Mouse (Mus musculus): ENCODE measurements around the gene Capzb. TPM values are rescaled to one million over a fixed set of nuclear protein-coding genes. Genes with fewer than 3 reads are reported as not detected.
A peak's percentile ranks its signal among the peaks of the same experiment; 100 is the strongest.

The Capzb gene
- total RNA-seq, 2 experiments from 2014 or later = 343 to 361 TPM

GRCm38 (mm10) chr4:139298671-139299366 lies 106.1 kb downstream of the Capzb start:
- DNase-seq (ENCODE audit: low spot score in 2 of 2) = no peak

DNA sequence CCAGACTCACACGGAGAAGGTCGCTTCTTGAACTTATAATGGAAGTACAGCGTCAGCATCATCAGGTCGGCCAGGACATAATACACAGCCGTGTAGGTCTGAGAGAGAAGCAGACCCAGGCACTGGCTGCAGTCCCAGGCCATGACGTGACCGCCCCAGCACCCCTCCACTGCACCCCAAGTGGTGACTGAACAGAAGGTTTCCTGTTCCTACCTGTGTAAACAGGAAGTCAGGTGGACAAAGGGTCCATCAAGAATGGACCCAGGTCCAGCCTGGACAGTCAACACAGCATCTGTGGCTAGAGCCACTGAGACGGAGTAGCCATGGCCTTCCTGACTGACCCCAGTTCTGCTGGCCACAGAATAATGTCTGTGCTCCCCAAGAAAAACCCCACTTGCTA lies 109.1 kb downstream of the Capzb start:
- no peak for DNase-seq (ENCODE audit: low spot score in 2 of 2)

DNA sequence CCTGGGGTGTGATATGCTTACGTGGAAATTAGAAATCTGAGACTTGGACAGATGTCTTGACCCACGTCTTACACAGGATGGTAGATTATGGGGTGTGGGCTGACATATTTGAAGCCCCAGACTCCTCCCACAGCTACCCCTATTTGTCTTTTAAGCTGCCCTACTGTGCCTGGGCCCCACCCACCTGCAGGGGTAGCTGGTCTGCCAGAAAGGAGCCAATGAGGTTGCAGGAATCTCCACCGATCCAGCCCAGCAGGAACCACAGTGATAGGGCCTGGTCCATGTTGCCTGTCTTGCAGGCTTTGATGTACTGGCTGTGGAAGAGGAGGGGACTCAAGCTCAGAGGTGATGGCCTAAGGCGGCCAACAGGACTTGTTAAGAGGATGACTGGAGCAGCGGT lies 109.5 kb downstream of the Capzb start:
- no peak for DNase-seq (ENCODE audit: low spot score in 2 of 2)

DNA sequence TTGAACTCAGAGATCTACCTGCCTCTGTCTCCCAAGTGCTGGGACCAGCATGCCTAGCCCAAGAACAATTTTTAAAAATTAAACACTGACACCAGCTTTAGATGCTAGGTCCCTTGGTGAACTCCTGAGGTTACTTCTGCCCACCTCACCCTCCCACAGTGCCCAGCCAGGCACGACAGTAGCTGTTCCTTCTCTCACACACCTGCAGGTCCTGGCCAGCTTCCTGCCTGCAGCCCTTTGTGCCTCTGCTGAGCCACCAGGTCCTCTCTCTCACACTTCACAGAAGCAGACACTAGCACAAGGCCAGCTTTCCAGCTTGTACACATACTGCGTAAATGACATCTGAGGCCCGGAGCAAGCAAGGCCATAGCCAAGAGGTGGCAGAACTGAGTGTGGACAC lies 112.8 kb downstream of the Capzb start:
- DNase-seq (ENCODE audit: low spot score in 2 of 2) = no peak

DNA sequence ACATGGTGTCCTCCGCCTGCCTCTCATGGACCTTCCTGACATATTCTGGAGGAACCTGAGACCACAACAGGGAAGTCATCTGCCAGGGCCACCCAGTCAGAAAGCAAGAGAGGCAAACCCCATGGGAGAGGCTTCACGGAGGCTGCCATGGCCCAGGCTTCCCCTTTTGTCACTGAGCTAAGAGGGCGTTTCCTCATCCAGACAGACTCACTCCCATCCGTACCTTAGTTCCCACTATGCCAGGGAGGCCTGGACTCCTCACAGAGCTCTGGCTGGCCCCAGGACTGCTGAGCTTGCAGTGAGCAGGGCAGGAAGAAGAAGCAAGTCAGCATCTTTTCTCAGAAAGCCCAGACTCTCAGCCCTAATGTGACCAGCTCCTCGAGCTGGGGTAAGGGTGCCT lies 115.2 kb downstream of the Capzb start:
- DNase-seq (ENCODE audit: low spot score in 2 of 2) = no peak

GRCm38 (mm10) chr4:139309651-139310050 lies 117.0 kb downstream of the Capzb start:
- DNase-seq (ENCODE audit: low spot score in 2 of 2) = no peak

DNA sequence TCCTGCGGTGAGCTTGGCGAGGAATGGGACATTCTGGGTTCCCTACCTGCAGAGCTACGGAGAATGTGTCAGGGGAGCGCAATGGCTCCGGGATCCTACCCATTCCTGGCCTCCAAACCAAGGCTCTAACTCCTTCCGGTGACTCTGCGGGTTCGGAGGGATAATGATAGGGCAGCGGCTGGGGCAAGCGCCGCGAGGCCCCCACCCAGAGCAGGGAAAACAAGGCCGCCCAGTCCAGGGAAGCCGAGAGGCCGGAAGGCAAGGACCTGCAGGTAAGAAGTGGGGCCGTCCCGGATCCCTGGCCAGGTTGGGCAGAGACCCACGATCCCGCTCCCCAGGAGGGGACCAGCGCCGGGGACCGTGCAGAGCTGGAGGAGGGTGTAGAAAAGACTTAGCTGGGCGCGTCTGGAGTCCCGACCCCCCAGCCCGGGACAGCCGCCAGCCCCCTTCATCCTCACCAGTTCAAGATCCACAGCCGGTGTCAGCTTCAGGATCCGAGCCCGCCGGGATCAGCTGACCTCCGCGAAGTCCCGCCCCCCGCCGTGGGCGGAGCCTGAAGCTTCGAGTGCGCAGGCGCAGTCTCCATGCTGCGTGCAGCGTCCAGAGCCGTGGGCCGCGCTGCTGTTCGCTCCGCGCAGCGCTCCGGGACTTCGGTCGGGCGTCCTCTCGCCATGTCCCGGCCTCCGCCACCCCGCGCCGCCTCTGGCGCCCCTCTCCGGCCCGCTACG lies 117.6 kb downstream of the Capzb start, which contains the start of the genes Pqlc2 and Akr7a5:
TSS of gene Pqlc2 (minus strand) at position 538 of the 728 bp plus-strand sequence.
TSS of gene Akr7a5 (plus strand) at position 574 of the 728 bp plus-strand sequence.
- DNase-seq (ENCODE audit: low spot score in 2 of 2) = peak; percentile 96 to 98

DNA sequence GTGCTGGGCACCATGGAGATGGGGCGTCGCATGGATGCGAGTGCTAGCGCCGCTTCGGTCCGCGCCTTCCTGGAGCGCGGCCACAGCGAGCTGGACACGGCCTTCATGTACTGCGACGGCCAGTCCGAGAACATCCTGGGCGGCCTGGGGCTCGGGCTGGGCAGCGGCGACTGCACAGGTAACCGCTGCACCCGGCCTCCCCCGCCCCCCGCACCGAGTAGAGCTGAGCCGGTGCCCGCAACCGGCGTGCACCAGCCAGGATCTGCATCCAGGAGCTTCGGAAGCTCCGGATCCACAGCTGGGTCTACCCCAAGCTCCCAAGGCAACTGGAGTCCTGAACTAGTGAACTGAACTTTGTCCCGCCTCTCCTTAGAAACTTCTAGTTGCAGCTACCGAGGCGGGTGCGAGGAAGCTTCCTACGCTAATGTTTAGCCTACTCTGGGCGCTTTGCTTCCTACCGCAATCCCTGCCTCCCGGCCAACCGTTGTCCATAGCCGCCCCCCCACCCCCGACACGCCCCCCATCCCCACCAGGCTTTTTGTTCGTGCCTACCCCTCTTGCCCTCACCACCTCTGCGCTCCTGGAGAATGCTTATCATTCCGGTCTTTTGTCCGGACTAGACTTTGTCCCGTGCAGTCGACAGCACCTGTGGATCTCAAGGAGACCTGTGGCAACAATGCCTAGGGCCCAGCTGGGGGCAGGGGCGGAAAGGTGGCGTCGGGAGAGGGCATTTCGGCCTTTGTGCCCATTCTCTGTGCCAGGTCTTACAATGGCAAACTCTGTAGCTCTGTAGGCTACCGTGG lies 118.4 kb downstream of the Capzb start:
- DNase-seq (ENCODE audit: low spot score in 2 of 2) = no peak

DNA sequence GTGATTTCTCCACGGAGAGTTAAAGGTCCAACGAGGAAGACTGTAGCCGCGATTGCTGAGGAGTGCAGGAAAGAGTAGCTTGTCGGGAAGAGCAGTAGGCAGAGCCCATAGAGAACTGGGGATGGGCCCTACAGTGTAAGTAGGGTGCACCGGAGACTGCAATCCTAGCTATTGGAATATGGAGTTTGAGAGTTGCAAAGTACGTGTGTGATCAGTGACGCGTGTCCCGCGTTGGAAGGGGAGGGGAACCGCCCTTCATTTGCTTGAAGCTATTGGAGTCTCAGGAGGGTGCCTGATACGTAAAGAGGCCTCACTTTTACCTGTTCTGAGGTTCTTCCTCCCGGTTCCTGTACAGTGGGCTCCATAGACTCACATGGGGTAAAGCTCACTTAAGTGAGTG lies 119.0 kb downstream of the Capzb start:
- no peak for DNase-seq (ENCODE audit: low spot score in 2 of 2)

GRCm38 (mm10) chr4:139312632-139313031 lies 119.9 kb downstream of the Capzb start:
- DNase-seq (ENCODE audit: low spot score in 2 of 2) = no peak

GRCm38 (mm10) chr4:139318449-139318848 lies 125.8 kb downstream of the Capzb start:
- DNase-seq (ENCODE audit: low spot score in 2 of 2) = no peak

- DNase-seq (ENCODE audit: low spot score in 2 of 2) = no peak
Observed at GRCm38 (mm10) chr4:139319740-139320139, 127.0 kb downstream of the Capzb start.

GRCm38 (mm10) chr4:139330605-139331004 lies 137.9 kb downstream of the Capzb start:
- peak in 1 of 2 experiments; percentile 56 for DNase-seq (ENCODE audit: low spot score in 2 of 2)

- no peak for DNase-seq (ENCODE audit: low spot score in 2 of 2)
Observed at GRCm38 (mm10) chr4:139334631-139335295, 142.1 kb downstream of the Capzb start.

DNA sequence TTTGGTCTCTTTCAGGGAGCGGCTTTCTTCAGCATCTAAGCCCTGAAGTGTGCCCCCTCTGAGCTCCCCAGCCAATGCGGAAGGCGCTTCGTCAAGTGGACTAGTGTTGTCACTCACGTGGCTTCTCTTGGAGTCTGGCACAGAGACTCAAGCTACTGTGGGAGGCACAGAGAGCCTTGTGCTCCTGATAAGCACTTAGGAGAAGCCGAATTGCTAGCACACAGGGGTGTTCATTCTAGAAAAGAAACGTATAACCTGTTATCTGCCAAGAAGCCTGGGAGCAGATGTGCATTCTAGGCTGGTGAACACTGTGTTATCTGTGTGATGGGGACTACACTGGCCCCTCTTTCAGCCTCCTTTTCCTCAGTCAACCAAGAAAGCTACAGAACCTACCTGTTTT lies 142.8 kb downstream of the Capzb start:
- DNase-seq (ENCODE audit: low spot score in 2 of 2) = no peak

GRCm38 (mm10) chr4:139336822-139337483 lies 144.3 kb downstream of the Capzb start:
- peak; percentile 57 to 68 for DNase-seq (ENCODE audit: low spot score in 2 of 2)

DNA sequence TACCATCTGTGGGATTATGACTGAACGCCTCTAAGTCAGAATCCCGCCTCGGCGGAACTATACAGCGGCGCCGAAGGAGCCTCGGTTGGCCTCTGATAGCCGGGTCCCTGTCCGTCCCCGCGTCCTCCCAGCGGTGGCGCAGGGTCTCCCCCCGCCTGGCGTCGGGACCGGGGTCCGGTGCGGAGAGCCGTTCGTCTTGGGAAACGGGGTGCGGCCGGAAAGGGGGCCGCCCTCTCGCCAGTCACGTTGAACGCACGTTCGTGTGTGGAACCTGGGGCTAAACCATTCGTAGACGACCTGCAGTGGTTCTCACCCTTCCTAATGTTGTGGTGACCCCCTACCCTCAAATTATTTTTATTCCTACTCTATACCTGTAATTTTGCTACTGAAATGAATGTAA lies 145.4 kb downstream of the Capzb start:
- no peak for DNase-seq (ENCODE audit: low spot score in 2 of 2)

DNA sequence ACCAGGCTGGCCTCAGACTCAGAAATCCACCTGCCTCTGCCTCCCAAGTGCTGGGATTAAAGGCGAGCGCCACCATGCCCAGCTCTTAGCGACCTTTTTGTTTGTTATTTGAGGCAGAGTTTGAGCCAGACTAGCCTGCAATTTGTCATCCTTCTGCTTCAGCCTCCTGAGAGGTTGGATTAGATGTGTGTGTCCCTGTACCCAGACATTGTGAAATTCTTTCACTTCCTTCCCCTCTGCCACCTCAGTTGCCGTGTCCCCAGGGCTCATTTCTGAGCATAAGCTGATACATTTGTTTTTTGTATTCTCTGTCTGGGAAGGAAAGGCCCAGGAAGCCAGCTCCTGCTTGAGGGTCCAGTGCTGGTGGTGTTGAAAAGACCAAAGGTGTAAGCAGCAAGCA lies 148.1 kb downstream of the Capzb start:
- DNase-seq (ENCODE audit: low spot score in 2 of 2) = no peak

All from adrenal gland, postnatal 4 days (tissue).